Mouse (Mus musculus): ENCODE measurements around the gene Zic4.

Gene Zic4

GRCm38 (mm10) chr9:91361856-91362601 lies at the start of gene Zic4:
TSS of gene Zic4 (plus strand) at chr9:91362413.
- in situ Hi-C loops (cut with MboI, MseI) = no loop called here

- in situ Hi-C loops (cut with MboI, MseI) = loop anchor here (10.0 kb wide), 1 partner anchor 947 kb away; no protein-coding TSS in a partner anchor
Observed at GRCm38 (mm10) chr9:91347591-91347990, 14.6 kb upstream of the Zic4 start.

- in situ Hi-C loops (cut with MboI, MseI) = loop anchor here (10.0 kb wide), 1 partner anchor 946 kb away; no protein-coding TSS in a partner anchor
Observed at GRCm38 (mm10) chr9:91348746-91349145, 13.5 kb upstream of the Zic4 start.

GRCm38 (mm10) chr9:91350211-91350791 lies 11.9 kb upstream of the Zic4 start:
- in situ Hi-C loops (cut with MboI, MseI) = no loop called here

GRCm38 (mm10) chr9:91350861-91351291 lies 11.3 kb upstream of the Zic4 start:
- in situ Hi-C loops (cut with MboI, MseI) = no loop called here

- in situ Hi-C loops (cut with MboI, MseI) = no loop called here
Observed at GRCm38 (mm10) chr9:91351361-91351760, 10.9 kb upstream of the Zic4 start.

GRCm38 (mm10) chr9:91351961-91352411 lies 10.2 kb upstream of the Zic4 start:
- in situ Hi-C loops (cut with MboI, MseI) = no loop called here

- in situ Hi-C loops (cut with MboI, MseI) = no loop called here
Observed at GRCm38 (mm10) chr9:91352786-91353185, 9.4 kb upstream of the Zic4 start.

- in situ Hi-C loops (cut with MboI, MseI) = no loop called here
Observed at GRCm38 (mm10) chr9:91353551-91354433, 8.4 kb upstream of the Zic4 start.

GRCm38 (mm10) chr9:91354434-91355269 lies 7.6 kb upstream of the Zic4 start:
- in situ Hi-C loops (cut with MboI, MseI) = no loop called here

- in situ Hi-C loops (cut with MboI, MseI) = no loop called here
Observed at GRCm38 (mm10) chr9:91355270-91355589, 7.0 kb upstream of the Zic4 start.

- in situ Hi-C loops (cut with MboI, MseI) = no loop called here
Observed at GRCm38 (mm10) chr9:91355629-91356352, 6.4 kb upstream of the Zic4 start.

- in situ Hi-C loops (cut with MboI, MseI) = no loop called here
Observed at GRCm38 (mm10) chr9:91356353-91356740, 5.9 kb upstream of the Zic4 start.

- in situ Hi-C loops (cut with MboI, MseI) = no loop called here
Observed at GRCm38 (mm10) chr9:91357321-91357720, 4.9 kb upstream of the Zic4 start.

- in situ Hi-C loops (cut with MboI, MseI) = no loop called here
Observed at GRCm38 (mm10) chr9:91358851-91359687, 3.1 kb upstream of the Zic4 start.

- in situ Hi-C loops (cut with MboI, MseI) = no loop called here
Observed at GRCm38 (mm10) chr9:91360151-91361032, 1.8 kb upstream of the Zic4 start.

- in situ Hi-C loops (cut with MboI, MseI) = no loop called here
Observed at GRCm38 (mm10) chr9:91361033-91361855, 969 bp upstream of the Zic4 start.
